Mouse (Mus musculus) embryonic fibroblast, embryonic 13.5 days (primary cell): Measurements from ENCODE around the gene Psmc1.

Experiments
- CTCF ChIP-seq: IDR thresholded peaks from 2 replicates; pipeline ENCODE4 v1.5.1; 2011; ENCODE audit warnings: mild to moderate bottlenecking, control low read depth, low read length, moderate library complexity, borderline replicate concordance; ENCODE audit not compliant: insufficient read depth
- POLR2A ChIP-seq: IDR thresholded peaks from 2 replicates; pipeline ENCODE4 v1.6.1; 2011; ENCODE audit warnings: low read depth, mild to moderate bottlenecking, control low read depth, low read length, moderate library complexity

DNA sequence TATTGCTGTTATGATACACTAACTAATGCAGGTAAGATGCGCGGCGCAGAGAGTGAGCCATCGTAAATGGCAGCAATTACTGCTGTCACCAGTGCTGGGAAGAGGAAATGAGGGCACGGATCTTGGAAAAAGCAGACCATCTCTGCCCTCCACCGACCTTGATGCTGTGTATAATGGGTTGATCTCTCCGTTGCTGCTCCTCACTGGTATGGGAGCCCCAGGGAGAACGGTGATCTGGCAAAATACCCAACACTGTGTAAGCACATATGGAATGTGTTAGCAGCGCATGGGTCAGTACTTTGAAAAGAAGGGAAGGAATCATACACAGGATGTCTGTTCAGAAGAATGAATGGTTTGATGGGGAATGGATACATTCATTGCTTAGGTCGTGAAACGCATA is 16.9 kb upstream of the Psmc1 start:
- TF ChIP-seq CTCF (no peak), POLR2A (no peak)
